Mouse (Mus musculus) myocyte (in vitro differentiated cells): ENCODE data around the gene Tctn3. TPM values are rescaled to one million over a fixed set of nuclear protein-coding genes. Genes with fewer than 3 reads are reported as not detected.
A peak's percentile ranks its signal among the peaks of the same experiment; 100 is the strongest.

Experiments
- H3K27me3 ChIP-seq: one replicate; pipeline ENCODE4 v1.6.1; 2011; ENCODE audit not compliant: control insufficient read depth, insufficient read depth, insufficient read length
- H3K36me3 ChIP-seq: one replicate; pipeline ENCODE4 v1.6.1; 2011; ENCODE audit not compliant: control insufficient read depth, insufficient read depth
- H3K4me2 ChIP-seq: one replicate; pipeline ENCODE4 v1.6.1; 2011; ENCODE audit warnings: low read depth, control low read depth
- H3K4me3 ChIP-seq: one replicate; pipeline ENCODE4 v1.5.1; 2011; ENCODE audit warnings: mild to moderate bottlenecking, control low read depth, moderate library complexity
- H3K79me2 ChIP-seq: one replicate; pipeline ENCODE4 v1.6.1; 2011; ENCODE audit not compliant: control insufficient read depth, insufficient read depth
- H3ac ChIP-seq: one replicate; pipeline ENCODE4 v1.6.1; 2011; ENCODE audit not compliant: control insufficient read depth, insufficient read length
- CEBPB ChIP-seq: IDR thresholded peaks from 2 replicates; pipeline ENCODE4 v1.6.1; 2011; ENCODE audit warnings: mild to moderate bottlenecking, moderate library complexity; ENCODE audit not compliant: poor library complexity, insufficient read depth, severe bottlenecking
- E2F4 ChIP-seq: IDR thresholded peaks from one replicate; pipeline ENCODE4 v1.6.1; 2011; ENCODE audit warnings: mild to moderate bottlenecking, control low read depth, moderate library complexity; ENCODE audit not compliant: insufficient read depth
- MAX ChIP-seq: IDR thresholded peaks from one replicate; pipeline ENCODE4 v1.6.1; 2011; ENCODE audit warnings: low read depth, mild to moderate bottlenecking, control low read depth
- MYOD1 ChIP-seq, 3 experiments: IDR thresholded peaks; one replicate each; pipeline ENCODE4 v1.6.1; 2011; ENCODE audit warnings: control low read depth in 2 of 3, low read depth in 2 of 3, mild to moderate bottlenecking in 2 of 3, moderate library complexity in 1 of 3; ENCODE audit not compliant: insufficient read length in 2 of 3, control insufficient read depth in 1 of 3
- MYOG ChIP-seq, 3 experiments: IDR thresholded peaks; one replicate each; pipeline ENCODE4 v1.6.1; 2011; ENCODE audit warnings: control low read depth in 2 of 3, low read depth in 2 of 3, mild to moderate bottlenecking in 2 of 3; ENCODE audit not compliant: insufficient read length in 2 of 3, control insufficient read depth in 1 of 3, insufficient read depth in 1 of 3
- POLR2A ChIP-seq: IDR thresholded peaks from one replicate; pipeline ENCODE4 v1.6.1; 2011; ENCODE audit warnings: low read depth, mild to moderate bottlenecking, control low read depth, moderate library complexity; ENCODE audit not compliant: insufficient read length
- POLR2AphosphoS2 ChIP-seq: IDR thresholded peaks from one replicate; pipeline ENCODE4 v1.6.1; 2011; ENCODE audit warnings: low read depth, control low read depth; ENCODE audit not compliant: insufficient read length
- REST ChIP-seq: IDR thresholded peaks from one replicate; pipeline ENCODE4 v1.6.1; 2011; ENCODE audit warnings: mild to moderate bottlenecking, control low read depth, moderate library complexity; ENCODE audit not compliant: insufficient read depth, insufficient read length
- SRF ChIP-seq: IDR thresholded peaks from one replicate; pipeline ENCODE4 v1.6.1; 2011; ENCODE audit warnings: low read depth; ENCODE audit not compliant: control insufficient read depth, insufficient read length
- TCF12 ChIP-seq: IDR thresholded peaks from one replicate; pipeline ENCODE4 v1.6.1; 2011; ENCODE audit warnings: mild to moderate bottlenecking, control low read depth; ENCODE audit not compliant: poor library complexity, insufficient read depth, severe bottlenecking
- TCF3 ChIP-seq: IDR thresholded peaks from one replicate; pipeline ENCODE4 v1.6.1; 2011; ENCODE audit warnings: low read depth, control low read depth; ENCODE audit not compliant: insufficient read length
- USF1 ChIP-seq: IDR thresholded peaks from one replicate; pipeline ENCODE4 v1.6.1; 2011; ENCODE audit warnings: low read depth, mild to moderate bottlenecking, control low read depth, moderate library complexity
- polyA plus RNA-seq: library from polyadenylated mRNA; unstranded; fragments of >200 nt; fragmentation: generic; extraction: Trizol; gene quantifications from one replicate; pipeline ENCODE4 v1.2.1, GENCODE M21; 2012; ENCODE audit warnings: missing spikeins

The Tctn3 gene
- 5.6 TPM for polyA plus RNA-seq

- H3ac ChIP-seq: peak within 1 kb of the TSS; percentile 24
- peak in 2 of 3 experiments; percentile 15 to 37 for TF ChIP-seq MYOD1 (IDR thresholded peaks at IDR 0.05; ENCODE audit: control insufficient read depth in 1 of 3, insufficient read length in 2 of 3, low read depth in 2 of 3)
- no peak for TF ChIP-seq REST
- TF ChIP-seq MAX: no peak
- peak; percentile 79 for TF ChIP-seq SRF
- TF ChIP-seq E2F4: peak; percentile 64
- TF ChIP-seq POLR2AphosphoS2: peak; percentile 71
- TF ChIP-seq CEBPB: no peak
- peak in 2 of 3 experiments; percentile 9 to 17 for TF ChIP-seq MYOG (IDR thresholded peaks at IDR 0.05; ENCODE audit: control insufficient read depth in 1 of 3, insufficient read depth in 1 of 3, insufficient read length in 2 of 3, low read depth in 2 of 3)
- no peak for TF ChIP-seq TCF12
- no peak for TF ChIP-seq USF1
- TF ChIP-seq TCF3: no peak
- TF ChIP-seq POLR2A: peak; percentile 65
- H3K79me2 ChIP-seq: no peaks in the 10 kb centered on the region
- H3K36me3 ChIP-seq: peaks cover 12% of the 10 kb centered on the region
- peak within 1 kb of the TSS; percentile 84 for H3K4me2 ChIP-seq
- H3K27me3 ChIP-seq: no peaks in the 10 kb centered on the region
- H3K4me3 ChIP-seq: peak within 1 kb of the TSS; percentile 47
Observed at GRCm38 (mm10) chr19:40611830-40612506, at the start of gene Tctn3, which contains the start of gene Entpd1. Gene Tctn3 (minus strand): TSS chr19:40612233. Gene Entpd1 (plus strand): TSS chr19:40612366.

GRCm38 (mm10) chr19:40661108-40661507 is 49.1 kb upstream of the Tctn3 start:
- no peak overlapping the region for H3ac ChIP-seq
- no peak for TF ChIP-seq POLR2AphosphoS2
- TF ChIP-seq POLR2A: no peak
- TF ChIP-seq TCF3: no peak
- TF ChIP-seq TCF12: no peak
- TF ChIP-seq REST: no peak
- TF ChIP-seq E2F4: no peak
- TF ChIP-seq SRF: no peak
- TF ChIP-seq MYOG (IDR thresholded peaks at IDR 0.05; ENCODE audit: control insufficient read depth in 1 of 3, insufficient read depth in 1 of 3, insufficient read length in 2 of 3, low read depth in 2 of 3): no peak
- TF ChIP-seq MYOD1 (IDR thresholded peaks at IDR 0.05; ENCODE audit: control insufficient read depth in 1 of 3, insufficient read length in 2 of 3, low read depth in 2 of 3): no peak
- TF ChIP-seq CEBPB: no peak
- TF ChIP-seq USF1: no peak
- TF ChIP-seq MAX: no peak
- H3K4me3 ChIP-seq: no peak overlapping the region
- H3K36me3 ChIP-seq: no peaks in the 10 kb centered on the region
- no peak overlapping the region for H3K4me2 ChIP-seq
- H3K27me3 ChIP-seq: no peaks in the 10 kb centered on the region
- H3K79me2 ChIP-seq: no peaks in the 10 kb centered on the region

GRCm38 (mm10) chr19:40660510-40660909 is 48.5 kb upstream of the Tctn3 start:
- H3K79me2 ChIP-seq: no peaks in the 10 kb centered on the region
- H3K4me3 ChIP-seq: no peak overlapping the region
- H3ac ChIP-seq: no peak overlapping the region
- TF ChIP-seq POLR2AphosphoS2 (no peak), MAX (no peak), REST (no peak), USF1 (no peak), MYOG (IDR thresholded peaks at IDR 0.05; ENCODE audit: control insufficient read depth in 1 of 3, insufficient read depth in 1 of 3, insufficient read length in 2 of 3, low read depth in 2 of 3) (no peak), E2F4 (no peak), MYOD1 (IDR thresholded peaks at IDR 0.05; ENCODE audit: control insufficient read depth in 1 of 3, insufficient read length in 2 of 3, low read depth in 2 of 3) (no peak), POLR2A (no peak), CEBPB (no peak), TCF3 (no peak), SRF (no peak), TCF12 (no peak)
- no peaks in the 10 kb centered on the region for H3K36me3 ChIP-seq
- H3K4me2 ChIP-seq: no peak overlapping the region
- no peaks in the 10 kb centered on the region for H3K27me3 ChIP-seq

GRCm38 (mm10) chr19:40659651-40660478 is 47.8 kb upstream of the Tctn3 start:
- no peaks in the 10 kb centered on the region for H3K27me3 ChIP-seq
- no peak overlapping the region for H3K4me2 ChIP-seq
- H3ac ChIP-seq: no peak overlapping the region
- H3K4me3 ChIP-seq: no peak overlapping the region
- H3K79me2 ChIP-seq: no peaks in the 10 kb centered on the region
- TF ChIP-seq SRF: no peak
- TF ChIP-seq TCF12: no peak
- TF ChIP-seq USF1: no peak
- no peak for TF ChIP-seq MYOG (IDR thresholded peaks at IDR 0.05; ENCODE audit: control insufficient read depth in 1 of 3, insufficient read depth in 1 of 3, insufficient read length in 2 of 3, low read depth in 2 of 3)
- no peak for TF ChIP-seq REST
- TF ChIP-seq MYOD1 (IDR thresholded peaks at IDR 0.05; ENCODE audit: control insufficient read depth in 1 of 3, insufficient read length in 2 of 3, low read depth in 2 of 3): no peak
- no peak for TF ChIP-seq E2F4
- no peak for TF ChIP-seq TCF3
- no peak for TF ChIP-seq MAX
- no peak for TF ChIP-seq POLR2AphosphoS2
- TF ChIP-seq POLR2A: no peak
- TF ChIP-seq CEBPB: no peak
- no peaks in the 10 kb centered on the region for H3K36me3 ChIP-seq
